Mouse (Mus musculus) MEL (cell line): ENCODE measurements around the gene Foxn3. TPM values are rescaled to one million over a fixed set of nuclear protein-coding genes. Genes with fewer than 3 reads are reported as not detected.

Source experiments
- DNase-seq: peaks from one replicate; pipeline ENCODE4 v3.0.0; 2011; ENCODE audit warnings: low read depth, low spot score
- H3K27ac ChIP-seq: 2 replicates; pipeline ENCODE4 v1.5.1; 2012; ENCODE audit warnings: low read depth, mild to moderate bottlenecking, control low read depth, low read length, moderate library complexity; ENCODE audit not compliant: control insufficient read depth
- H3K27me3 ChIP-seq, 2 experiments: fragments of 150-350 bp in 1 of 2; sonication (generic) in 1 of 2; 2 replicates each; pipeline ENCODE4 v1.6.1; 2012; ENCODE audit warnings: low read length in 2 of 2, mild to moderate bottlenecking in 2 of 2, improper control_type of control experiment in 1 of 2, moderate library complexity in 1 of 2; ENCODE audit not compliant: insufficient read depth in 2 of 2, control insufficient read depth in 1 of 2
- H3K36me3 ChIP-seq, 2 experiments: 2 replicates each; pipeline ENCODE4 v1.6.1; 2012 to 2014; ENCODE audit warnings: low read length in 2 of 2, improper control_type of control experiment in 1 of 2, inconsistent platforms in 1 of 2, mild to moderate bottlenecking in 1 of 2; ENCODE audit not compliant: insufficient read depth in 2 of 2, control insufficient read depth in 1 of 2
- H3K4me1 ChIP-seq, 2 experiments: fragments of 150-350 bp in 1 of 2; sonication (generic) in 1 of 2; 2 replicates each; pipeline ENCODE4 v1.6.1; 2012; ENCODE audit warnings: low read length in 2 of 2, improper control_type of control experiment in 1 of 2, mild to moderate bottlenecking in 1 of 2; ENCODE audit not compliant: insufficient read depth in 2 of 2, control insufficient read depth in 1 of 2
- H3K4me3 ChIP-seq, 2 experiments: fragments of 150-350 bp in 1 of 2; sonication (generic) in 1 of 2; 2 replicates each; pipeline ENCODE4 v1.5.1; 2012; ENCODE audit warnings: low read depth in 2 of 2, low read length in 2 of 2, mild to moderate bottlenecking in 2 of 2, moderate library complexity in 2 of 2, control low read depth in 1 of 2, improper control_type of control experiment in 1 of 2; ENCODE audit not compliant: control insufficient read depth in 1 of 2, insufficient read depth in 1 of 2
- H3K79me2 ChIP-seq: 2 replicates; pipeline ENCODE4 v1.6.1; 2012; ENCODE audit warnings: mild to moderate bottlenecking, low read length, moderate library complexity; ENCODE audit not compliant: control insufficient read depth, poor library complexity, insufficient read depth
- H3K9ac ChIP-seq: 2 replicates; pipeline ENCODE4 v1.6.1; 2012; ENCODE audit warnings: low read depth, mild to moderate bottlenecking, control low read depth, low read length, moderate library complexity; ENCODE audit not compliant: control insufficient read depth, poor library complexity, severe bottlenecking
- H3K9me3 ChIP-seq: fragments of 150-350 bp; sonication (generic); replicated peaks from 2 replicates; pipeline ENCODE4 v1.6.1; 2012; ENCODE audit warnings: mild to moderate bottlenecking, low read length, improper control_type of control experiment, moderate library complexity; ENCODE audit not compliant: insufficient read depth
- BHLHE40 ChIP-seq: IDR thresholded peaks from 2 replicates; pipeline ENCODE4 v1.6.1; 2012; ENCODE audit warnings: low read depth, mild to moderate bottlenecking, inconsistent platforms, low read length, improper control_type of control experiment, borderline replicate concordance
- CHD1 ChIP-seq: IDR thresholded peaks from 2 replicates; pipeline ENCODE4 v1.6.1; 2012; ENCODE audit warnings: low read depth, mild to moderate bottlenecking, inconsistent platforms, low read length, improper control_type of control experiment
- EP300 ChIP-seq, 2 experiments: IDR thresholded peaks; 2 replicates each; pipeline ENCODE4 v1.6.1; 2011; ENCODE audit warnings: improper control_type of control experiment in 2 of 2, low read length in 2 of 2, low read depth in 1 of 2, mild to moderate bottlenecking in 1 of 2
- ETS1 ChIP-seq: IDR thresholded peaks from 2 replicates; pipeline ENCODE4 v1.6.1; 2012; ENCODE audit warnings: low read depth, mild to moderate bottlenecking, inconsistent platforms, low read length, improper control_type of control experiment, moderate library complexity
- GATA1 ChIP-seq: IDR thresholded peaks from 2 replicates; pipeline ENCODE4 v1.6.1; 2011; ENCODE audit warnings: low read depth, low read length, improper control_type of control experiment
- JUND ChIP-seq: IDR thresholded peaks from 2 replicates; pipeline ENCODE4 v1.6.1; 2011; ENCODE audit warnings: low read depth, mild to moderate bottlenecking, improper control_type of control experiment, low read length
- MAFK ChIP-seq: IDR thresholded peaks from 2 replicates; pipeline ENCODE4 v1.6.1; 2011; ENCODE audit warnings: low read depth, mild to moderate bottlenecking, low read length, improper control_type of control experiment, borderline replicate concordance
- MAX ChIP-seq: IDR thresholded peaks from 2 replicates; pipeline ENCODE4 v1.6.1; 2011; ENCODE audit warnings: low read length, improper control_type of control experiment
- MEF2A ChIP-seq: IDR thresholded peaks from 2 replicates; pipeline ENCODE4 v1.6.1; 2014; ENCODE audit warnings: low read depth, mild to moderate bottlenecking, inconsistent platforms, low read length, improper control_type of control experiment; ENCODE audit not compliant: poor library complexity, insufficient replicate concordance, severe bottlenecking; ENCODE audit errors: extremely low read depth
- MXI1 ChIP-seq: IDR thresholded peaks from 2 replicates; pipeline ENCODE4 v1.6.1; 2011; ENCODE audit warnings: mild to moderate bottlenecking, low read depth, low read length, improper control_type of control experiment
- MYC ChIP-seq: IDR thresholded peaks from 2 replicates; pipeline ENCODE4 v1.6.1; 2011; ENCODE audit warnings: low read depth, mild to moderate bottlenecking, low read length, improper control_type of control experiment, moderate library complexity
- SIN3A ChIP-seq: IDR thresholded peaks from 2 replicates; pipeline ENCODE4 v1.6.1; 2012; ENCODE audit warnings: low read length, improper control_type of control experiment, inconsistent platforms
- TBP ChIP-seq: IDR thresholded peaks from 2 replicates; pipeline ENCODE4 v1.8.0; 2011; ENCODE audit warnings: low read depth, low read length, improper control_type of control experiment
- USF2 ChIP-seq, 2 experiments: IDR thresholded peaks; 2 replicates each; pipeline ENCODE4 v1.6.1; 2011 to 2012; ENCODE audit warnings: improper control_type of control experiment in 2 of 2, low read length in 2 of 2, borderline replicate concordance in 1 of 2, inconsistent platforms in 1 of 2, low read depth in 1 of 2, mild to moderate bottlenecking in 1 of 2; ENCODE audit not compliant: insufficient read depth in 1 of 2
- ZKSCAN1 ChIP-seq: IDR thresholded peaks from 2 replicates; pipeline ENCODE4 v1.6.1; 2012; ENCODE audit warnings: low read depth, mild to moderate bottlenecking, inconsistent platforms, low read length, improper control_type of control experiment, moderate library complexity
- polyA plus RNA-seq, 2 experiments: library from polyadenylated mRNA; stranded (reverse) in 1 of 2; unstranded in 1 of 2; fragments of >175 nt in 1 of 2; fragments of >200 nt in 1 of 2; gene quantifications; 2 replicates each; pipeline versions ENCODE4 v1.2.1 to v1.2.4; 2012; ENCODE audit warnings: low replicate concordance in 2 of 2, low read depth in 1 of 2; ENCODE audit not compliant: insufficient read length in 2 of 2, insufficient read depth in 1 of 2, missing spikeins in 1 of 2
- total RNA-seq: library from RNA; depleted of rRNA; stranded (reverse); fragments of 300-350 nt; gene quantifications from 2 replicates; pipeline ENCODE4 v1.2.3, GENCODE M21; 2012

The Foxn3 gene
- total and polyA plus RNA-seq, 3 experiments: 15.5 to 22.8 TPM; not detected in 1

- H3K9me3 ChIP-seq: no peaks in the 10 kb centered on the region
- no peaks in the 10 kb centered on the region for H3K27me3 ChIP-seq
- peaks cover 0 to 16% of the 10 kb centered on the region in 2 experiments; a peak in 2 of 4 replicates for H3K36me3 ChIP-seq
- peak overlapping the region; percentile 61 for H3K9ac ChIP-seq
- peak overlapping the region; percentile 76 to 81 for H3K4me3 ChIP-seq
- H3K27ac ChIP-seq: peak overlapping the region; percentile 77
- DNase-seq: peak; percentile 46
- no peaks in the 10 kb centered on the region; the same call in 1 of the 2 replicates for H3K79me2 ChIP-seq
- peak; percentile 84 for TF ChIP-seq MXI1
- TF ChIP-seq MAX: peak; percentile 57; the same call in 1 of the 2 replicates
- TF ChIP-seq ETS1: peak; percentile 36; the same call in 1 of the 2 replicates
- TF ChIP-seq CHD1: no peak
- TF ChIP-seq SIN3A: peak; percentile 39; the same call in 1 of the 2 replicates
- TF ChIP-seq BHLHE40: 0 out of 2 replicates have a peak, but pooled peaks have one; percentile 31
- TF ChIP-seq ZKSCAN1: no peak
- 0 out of 2 replicates have a peak, but pooled peaks have one; percentile 11 for TF ChIP-seq TBP
- TF ChIP-seq GATA1: peak; percentile 37; the same call in 1 of the 2 replicates
- TF ChIP-seq MYC: peak; percentile 28; the same call in 1 of the 2 replicates
- TF ChIP-seq EP300 (IDR thresholded peaks at IDR 0.05; ENCODE audit: low read depth in 1 of 2, low read length in 2 of 2): peak; percentile 34 to 50; a peak in 2 of 4 replicates
- no peak for TF ChIP-seq MAFK
- H3K4me1 ChIP-seq: peaks cover 4 to 13% of the 10 kb centered on the region in 2 experiments; a peak in 3 of 4 replicates
Observed at GRCm38 (mm10) chr12:99408089-99408488, 155.3 kb downstream of the Foxn3 start.

- peak overlapping the region; percentile 76 to 81 for H3K4me3 ChIP-seq
- DNase-seq: no peak
- TF ChIP-seq MEF2A (no peak), USF2 (IDR thresholded peaks at IDR 0.05; ENCODE audit: borderline replicate concordance in 1 of 2, insufficient read depth in 1 of 2, low read depth in 1 of 2, low read length in 2 of 2) (no peak), JUND (no peak)
- TF ChIP-seq, all 39 proteins: peak for 0
- no peaks in the 10 kb centered on the region for H3K9me3 ChIP-seq
- no peaks in the 10 kb centered on the region; the same call in 1 of the 2 replicates for H3K79me2 ChIP-seq
- H3K36me3 ChIP-seq: peaks cover 0 to 16% of the 10 kb centered on the region in 2 experiments; a peak in 2 of 4 replicates
- H3K27ac ChIP-seq: peak overlapping the region; percentile 77
- peak overlapping the region; percentile 61 for H3K9ac ChIP-seq
- peaks cover 4 to 13% of the 10 kb centered on the region in 2 experiments; a peak in 3 of 4 replicates for H3K4me1 ChIP-seq
- no peaks in the 10 kb centered on the region for H3K27me3 ChIP-seq
Observed at GRCm38 (mm10) chr12:99407318-99407716, 156.1 kb downstream of the Foxn3 start.
